ENCODE assay signal across 8 mouse cellular contexts in the genomic region with DNA sequence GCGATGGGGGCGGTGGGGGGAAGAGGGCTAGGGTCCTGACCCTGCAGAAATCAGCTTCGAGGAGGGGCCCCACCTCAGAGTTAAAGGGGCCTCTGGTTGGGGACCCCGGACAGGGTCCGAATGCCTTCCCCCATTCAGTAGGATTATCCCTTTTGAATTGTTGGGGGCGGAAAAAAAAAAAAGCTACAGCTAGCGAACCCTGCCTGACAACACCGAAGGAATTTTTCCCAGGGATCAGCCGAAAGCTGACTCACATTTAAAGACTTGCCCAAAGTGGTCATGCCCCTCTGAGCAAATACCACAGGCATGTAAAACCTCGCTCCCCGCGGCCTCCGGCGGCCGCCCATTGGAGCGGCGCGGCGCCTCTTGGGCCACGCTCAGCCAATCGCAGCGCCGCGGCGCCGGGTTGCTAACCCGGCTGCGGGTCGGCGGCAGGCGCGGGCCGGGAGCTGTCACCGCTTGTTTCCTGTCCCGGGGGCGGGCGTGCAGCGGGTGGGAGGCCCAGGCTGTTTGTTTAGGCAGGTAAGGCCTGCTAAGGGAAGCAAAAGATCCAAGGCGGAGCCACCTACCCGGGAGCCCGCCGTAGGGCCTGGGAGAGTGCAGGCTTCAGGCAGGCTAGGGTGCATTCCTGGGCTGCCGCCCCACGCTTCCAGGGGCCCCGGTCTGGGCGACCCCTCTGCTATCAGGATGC.
DNase-seq lines count a peak whose midpoint lies in the region; ATAC-seq and TF ChIP-seq lines count a peak whose summit lies in the region.

No protein-coding gene starts in this region.

- no peaks in the 10 kb centered on the region for H3K36me3 ChIP-seq in ES-Bruce4 (ENCODE audit: control insufficient read depth, insufficient read depth, low read length, poor library complexity, severe bottlenecking)
- H3K36me3 ChIP-seq in forebrain, embryonic 13.5 days (ENCODE audit: poor library complexity, severe bottlenecking) = no peaks in the 10 kb centered on the region
- no peaks in the 10 kb centered on the region for H3K36me3 ChIP-seq in neural tube, embryonic 15.5 days

- peak overlapping the region; percentile 48 for H3K4me3 ChIP-seq in ES-Bruce4 (ENCODE audit: low read depth, low read length)
- peak overlapping the region; percentile 51 for H3K4me3 ChIP-seq in forebrain, embryonic 13.5 days
- peak overlapping the region; percentile 45 for H3K4me3 ChIP-seq in neural tube, embryonic 15.5 days (replicated peaks)

- no peak for TF ChIP-seq POLR2A in ES-Bruce4 (IDR thresholded peaks at IDR 0.05; ENCODE audit: insufficient read depth, low read length)

- no peaks in the 10 kb centered on the region for H3K9me3 ChIP-seq in ES-Bruce4 (replicated peaks; ENCODE audit: control insufficient read depth, insufficient read depth, low read length, poor library complexity, severe bottlenecking)
- no peaks in the 10 kb centered on the region for H3K9me3 ChIP-seq in forebrain, embryonic 13.5 days (replicated peaks)
- no peaks in the 10 kb centered on the region for H3K9me3 ChIP-seq in neural tube, embryonic 15.5 days (replicated peaks)

- H3K27me3 ChIP-seq in ES-Bruce4 (ENCODE audit: control insufficient read depth, insufficient read depth, low read length, poor library complexity, severe bottlenecking) = no peaks in the 10 kb centered on the region
- H3K27me3 ChIP-seq in forebrain, embryonic 13.5 days = no peaks in the 10 kb centered on the region
- H3K27me3 ChIP-seq in neural tube, embryonic 15.5 days (replicated peaks) = 0 out of 2 replicates have a peak, but pooled peaks cover 3% of the 10 kb centered on the region

- H3K9ac ChIP-seq in ES-Bruce4 (ENCODE audit: low read depth, poor library complexity, severe bottlenecking) = peak overlapping the region; percentile 80
- H3K9ac ChIP-seq in forebrain, embryonic 13.5 days = peak overlapping the region; percentile 74
- peak overlapping the region; percentile 48 for H3K9ac ChIP-seq in neural tube, embryonic 15.5 days (replicated peaks)

- DNase-seq in heart, postnatal 14 days = peak; percentile 88
- DNase-seq in large intestine, adult 2 months (ENCODE audit: low read depth, low spot score) = peak; percentile 66
- DNase-seq in lung, adult 18-20 months = peak; percentile 89 to 92
- peak; percentile 79 for DNase-seq in testis, postnatal 10 days (ENCODE audit: low spot score)

- intact Hi-C loops in heart, postnatal 14 days (cut with DNase I) = no loop called here

- H3K27ac ChIP-seq in ES-Bruce4 (ENCODE audit: insufficient read depth, low read length) = no peak overlapping the region
- H3K27ac ChIP-seq in forebrain, embryonic 13.5 days = peak overlapping the region; percentile 89
- H3K27ac ChIP-seq in neural tube, embryonic 15.5 days (replicated peaks) = peak overlapping the region; percentile 70

- TF ChIP-seq EP300 in ES-Bruce4 (IDR thresholded peaks at IDR 0.05; ENCODE audit: insufficient read depth, low read depth, low read length) = no peak

- under 1% methylated on average over 46 of the region's 46 CpGs for WGBS in forebrain, embryonic 13.5 days
- under 1% methylated on average over 46 of the region's 46 CpGs for WGBS in large intestine, adult 2 months
- WGBS in neural tube, embryonic 15.5 days = under 1% methylated on average over 45 of the region's 46 CpGs

- peak overlapping the region; percentile 78 for H3K4me2 ChIP-seq in forebrain, embryonic 13.5 days
- peak overlapping the region; percentile 66 for H3K4me2 ChIP-seq in neural tube, embryonic 15.5 days

- no peak for TF ChIP-seq CTCF in ES-Bruce4 (IDR thresholded peaks at IDR 0.05; ENCODE audit: low read depth, low read length)

- no peaks in the 10 kb centered on the region for H3K4me1 ChIP-seq in ES-Bruce4 (ENCODE audit: control insufficient read depth, insufficient read depth, low read length)
- H3K4me1 ChIP-seq in forebrain, embryonic 13.5 days = peaks cover 37% of the 10 kb centered on the region
- H3K4me1 ChIP-seq in neural tube, embryonic 15.5 days = peaks cover 22% of the 10 kb centered on the region

- peak; percentile 94 for ATAC-seq in cerebellum, adult (ENCODE audit: insufficient number of reproducible peaks, low FRiP score, low TSS enrichment)
- peak; percentile 94 for ATAC-seq in forebrain, embryonic 13.5 days
- peak; percentile 94 for ATAC-seq in neural tube, embryonic 15.5 days (ENCODE audit: low FRiP score)
